Mouse (Mus musculus): Measurements from ENCODE around the gene Kat6b.

The Kat6b gene

GRCm38 (mm10) chr14:21561396-21562065 lies 80.3 kb downstream of the Kat6b start:
- no peak for DNase-seq

- DNase-seq = no peak
These were observed 82.4 kb downstream of the Kat6b start for GRCm38 (mm10) chr14:21563584-21564118.

- no peak for DNase-seq
These were observed 84.5 kb downstream of the Kat6b start for GRCm38 (mm10) chr14:21565541-21566353.

- no peak for DNase-seq
These were observed 86.2 kb downstream of the Kat6b start for GRCm38 (mm10) chr14:21567293-21567984.

DNA sequence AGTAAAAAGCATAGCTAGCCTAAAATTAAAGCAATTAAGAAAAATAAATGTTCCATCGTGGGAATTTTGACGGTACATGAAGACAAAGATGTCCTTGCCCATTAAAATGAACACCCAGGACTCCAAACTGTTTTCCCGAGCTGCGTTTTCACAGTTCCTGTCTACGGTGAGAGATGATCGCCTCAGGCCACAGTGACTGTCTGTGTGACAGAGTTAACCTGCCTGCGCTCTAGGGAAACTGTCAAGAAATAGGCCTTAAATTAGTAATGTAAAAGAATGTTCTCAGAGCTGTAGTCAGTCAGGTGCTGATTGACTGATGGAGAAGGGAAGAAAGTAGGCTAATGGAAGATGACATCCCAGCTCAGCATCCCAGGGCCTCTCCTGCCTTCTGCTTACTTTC lies 87.6 kb downstream of the Kat6b start:
- no peak for DNase-seq

GRCm38 (mm10) chr14:21574686-21575309 lies 93.6 kb downstream of the Kat6b start:
- peak; percentile 51 for DNase-seq

- no peak for DNase-seq
These were observed 95.6 kb downstream of the Kat6b start for GRCm38 (mm10) chr14:21576867-21577266.

- DNase-seq = peak; percentile 55
These were observed 100.0 kb downstream of the Kat6b start for GRCm38 (mm10) chr14:21581198-21581597.

GRCm38 (mm10) chr14:21582301-21582700 lies 101.1 kb downstream of the Kat6b start:
- no peak for DNase-seq

GRCm38 (mm10) chr14:21583051-21583450 lies 101.8 kb downstream of the Kat6b start:
- no peak for DNase-seq

GRCm38 (mm10) chr14:21583868-21584267 lies 102.6 kb downstream of the Kat6b start:
- no peak for DNase-seq

- peak; percentile 38 for DNase-seq
These were observed 103.4 kb downstream of the Kat6b start for GRCm38 (mm10) chr14:21584468-21585135.

- no peak for DNase-seq
These were observed 104.4 kb downstream of the Kat6b start for GRCm38 (mm10) chr14:21585491-21586251.

DNA sequence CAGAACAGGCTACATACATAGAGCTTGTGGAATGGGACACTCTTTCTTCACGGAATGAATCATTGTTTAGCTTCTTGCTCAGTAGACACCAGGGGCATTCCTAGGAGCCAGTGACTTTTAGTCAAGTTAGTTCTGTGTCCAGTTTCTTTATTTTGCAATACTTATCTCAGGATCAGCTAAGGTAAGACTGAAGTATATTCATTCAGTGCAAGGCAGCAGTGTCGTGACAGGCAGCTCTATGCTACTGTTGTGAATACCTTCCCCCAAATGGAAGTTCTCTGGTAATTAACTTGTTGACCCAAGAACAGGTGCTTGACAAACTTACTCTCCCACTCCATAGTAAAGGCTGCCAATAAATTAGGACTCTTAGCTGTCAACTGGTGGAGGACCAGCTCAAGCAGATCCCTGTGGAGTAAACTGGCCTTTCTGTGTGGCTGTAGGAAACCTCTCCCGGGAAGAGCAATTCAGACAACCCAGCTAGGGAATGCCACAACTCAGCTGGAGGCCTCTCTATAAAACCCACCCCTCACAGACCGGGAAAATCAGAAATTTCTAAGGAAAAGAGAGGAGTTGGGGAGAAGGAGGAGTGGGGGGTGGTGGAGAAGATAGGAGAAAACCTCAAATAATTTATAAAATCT lies 105.4 kb downstream of the Kat6b start:
- no peak for DNase-seq

DNA sequence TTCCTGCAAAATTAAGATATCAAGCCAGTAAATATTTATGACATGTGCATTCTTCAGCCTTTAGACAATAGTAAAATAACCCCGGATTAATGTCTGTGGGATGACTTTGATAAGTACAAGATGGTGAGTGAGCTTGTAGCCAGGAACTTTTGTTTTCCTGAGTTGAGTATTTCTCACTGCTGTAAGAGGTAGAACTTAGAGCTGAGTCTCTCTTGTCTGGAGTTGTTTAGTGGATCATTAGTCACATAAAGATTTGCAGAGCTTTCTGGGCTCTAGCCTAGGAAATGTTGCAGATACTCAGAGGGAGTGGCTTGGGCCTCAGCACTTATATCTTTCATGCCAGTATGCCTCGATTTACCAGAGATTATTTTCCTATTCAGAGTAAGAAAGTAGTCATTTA lies 106.7 kb downstream of the Kat6b start:
- no peak for DNase-seq

DNA sequence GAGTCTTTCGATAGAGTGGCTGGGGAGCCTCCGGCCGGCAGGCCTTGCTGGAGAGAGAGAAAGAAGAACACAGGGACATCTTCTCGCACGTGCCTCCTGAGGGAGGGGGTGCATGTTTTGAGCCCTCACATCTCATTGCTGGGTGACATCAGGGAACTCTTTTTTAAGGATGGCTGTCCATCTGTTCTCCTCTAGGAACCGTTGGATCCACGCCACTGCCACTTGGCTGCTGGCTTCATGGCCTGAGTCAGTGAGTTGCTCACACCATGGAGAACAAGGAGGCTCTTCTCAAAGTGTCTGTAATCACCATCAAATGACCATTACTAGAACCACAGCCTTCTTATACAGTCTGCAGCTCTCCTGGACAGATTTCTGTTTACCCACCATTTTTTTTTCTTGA lies 108.4 kb downstream of the Kat6b start:
- no peak for DNase-seq

DNA sequence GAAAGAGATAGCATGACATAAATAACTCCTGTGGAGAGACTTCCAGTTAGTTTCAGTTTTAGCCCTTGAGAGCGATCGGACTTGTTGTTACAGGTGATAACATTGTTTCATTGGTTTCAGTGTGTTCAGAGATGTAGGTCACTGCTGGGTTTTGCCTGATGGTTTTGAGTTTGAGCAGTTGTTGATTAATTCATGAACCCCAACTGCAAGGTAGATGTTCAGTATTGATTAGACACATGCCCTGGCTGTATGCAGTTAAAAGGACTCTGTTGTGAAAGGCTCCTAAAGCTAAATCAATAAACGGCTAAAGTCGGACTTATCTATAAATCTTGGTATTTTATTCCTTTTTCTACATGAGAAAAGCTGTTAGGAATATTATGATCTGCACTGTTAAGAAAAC lies 109.0 kb downstream of the Kat6b start:
- no peak for DNase-seq

DNA sequence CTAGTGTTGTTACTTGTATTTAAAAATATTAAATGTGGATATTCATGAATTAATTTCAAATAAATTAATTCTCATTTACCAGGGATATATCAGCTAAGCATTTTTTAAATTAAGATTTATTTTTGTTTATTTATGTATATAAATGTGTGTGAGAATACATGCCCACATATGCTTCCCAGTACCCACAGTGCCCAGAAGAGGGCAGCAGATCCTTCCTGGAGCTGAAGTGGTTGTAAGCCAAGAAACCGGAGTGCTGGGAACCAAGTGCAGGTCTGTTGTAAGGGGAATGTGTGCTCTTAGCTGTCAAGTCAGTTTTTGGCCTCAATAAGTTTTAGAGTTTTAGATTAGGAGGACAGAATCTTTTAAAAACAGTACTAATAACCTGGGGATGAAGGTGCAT lies 110.9 kb downstream of the Kat6b start:
- no peak for DNase-seq

DNA sequence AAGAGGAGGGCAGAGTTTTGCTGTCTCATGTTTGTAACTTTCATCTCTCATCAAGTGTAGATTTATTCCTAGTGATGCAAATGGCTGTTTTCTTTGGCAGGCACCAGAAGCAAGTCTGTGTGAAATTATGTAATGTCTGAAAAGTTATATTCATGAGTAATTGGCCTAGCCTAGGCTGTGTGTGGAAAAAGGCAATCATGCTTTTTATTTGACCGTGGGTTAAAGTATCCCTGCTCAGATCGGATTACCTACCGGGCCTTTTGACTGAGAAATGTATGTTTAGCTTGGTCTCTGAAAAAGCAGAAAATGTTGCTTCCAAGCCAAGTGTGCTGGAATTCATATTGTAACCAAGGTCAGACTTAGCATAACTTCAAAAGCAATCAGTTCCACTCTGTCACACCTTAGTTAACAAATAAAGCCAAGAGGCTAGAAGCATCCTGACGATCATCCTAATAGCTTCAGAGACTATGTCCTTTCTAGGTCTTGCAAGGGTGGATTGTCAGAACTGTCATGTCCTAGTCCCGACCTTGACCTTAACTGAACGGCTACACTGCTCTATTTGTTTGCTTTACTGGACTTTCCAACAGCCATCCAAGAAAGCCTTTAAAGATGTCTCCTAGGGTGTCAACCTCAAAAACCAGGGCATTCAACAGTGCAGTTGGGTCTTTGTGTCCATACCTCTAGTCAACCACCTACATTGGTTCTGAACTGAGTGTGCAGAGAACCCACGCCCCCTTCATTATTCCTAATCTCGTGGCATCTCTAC lies 111.9 kb downstream of the Kat6b start:
- no peak for DNase-seq

DNA sequence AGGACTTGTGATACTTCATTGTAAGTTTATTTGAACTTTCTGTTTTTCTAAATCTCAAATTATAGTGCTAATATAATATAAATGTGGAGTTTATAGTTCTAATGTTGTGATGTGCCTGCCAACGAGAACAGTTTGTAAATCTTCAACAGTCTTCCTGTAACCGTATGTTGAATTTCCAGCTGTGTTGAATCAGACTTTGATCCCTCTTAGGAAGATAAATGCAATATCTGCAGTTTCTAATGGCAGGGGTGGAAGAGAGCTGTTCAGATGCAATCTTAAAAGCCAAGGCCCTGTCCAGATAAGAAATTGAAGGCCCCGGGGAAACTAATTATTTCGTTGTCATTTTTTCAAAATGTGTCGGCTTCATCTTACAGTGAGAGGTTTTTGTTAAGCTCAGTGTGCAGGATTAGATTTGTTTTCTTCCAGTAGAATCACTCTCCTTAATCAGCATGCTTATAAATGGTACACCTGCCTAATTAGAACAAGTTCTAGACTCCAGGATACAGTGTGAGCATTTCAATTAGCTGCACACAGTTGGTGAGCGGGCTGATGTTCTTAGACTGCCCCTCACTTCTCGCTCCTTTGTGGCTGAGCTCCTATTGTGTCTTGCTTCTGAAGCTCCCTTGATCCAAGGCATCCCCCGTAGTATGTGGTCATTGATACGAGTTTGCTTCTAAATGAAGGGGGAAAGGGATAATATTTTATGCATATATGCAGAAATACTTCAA lies 118.4 kb downstream of the Kat6b start:
- no peak for DNase-seq
